Mouse (Mus musculus): ENCODE results near the gene Cilp. TPM values are rescaled to one million over a fixed set of nuclear protein-coding genes. Genes with fewer than 3 reads are reported as not detected.
A peak's percentile ranks its signal among the peaks of the same experiment; 100 is the strongest.
"Not testable (repeated sequence)": the region's sequence is repeated elsewhere in the genome, so short reads cannot be mapped to it uniquely, and the experiment has no call there.

The Cilp gene
- polyA plus RNA-seq, 1 experiment from 2014 or later, result 0.84 TPM

DNA sequence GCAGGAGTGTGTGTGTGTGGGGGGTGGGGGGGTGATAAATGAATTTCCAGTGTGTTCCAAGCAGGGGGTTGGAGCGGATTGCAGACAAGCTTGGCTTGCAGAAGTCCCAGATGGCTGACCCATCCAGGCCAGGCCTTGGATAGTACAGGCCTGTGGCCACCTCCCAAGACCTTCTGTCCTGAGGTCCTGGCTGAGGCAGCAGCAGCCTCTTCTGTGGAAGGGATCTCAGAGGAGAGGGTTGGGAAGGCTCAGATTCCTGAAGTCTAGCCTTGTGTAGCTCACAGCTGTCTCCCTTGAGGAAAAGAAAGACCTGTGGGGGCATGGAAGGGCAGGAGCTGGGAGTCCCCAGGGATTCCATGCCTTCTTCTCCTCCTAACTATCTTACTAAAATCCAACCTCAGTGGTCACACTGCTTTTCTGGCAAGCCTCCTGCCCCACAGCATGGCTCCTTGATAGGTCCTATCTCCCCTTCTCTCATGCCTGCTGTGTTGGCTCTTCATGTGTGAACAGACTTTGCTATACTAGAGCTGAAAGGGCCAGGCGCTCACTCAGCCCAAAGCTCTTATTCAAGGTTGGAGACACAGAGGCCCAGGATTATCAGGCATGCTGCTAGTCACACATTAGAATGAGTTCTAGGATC, 3.3 kb upstream of the Cilp start:
- no peak overlapping the region for H3K9ac ChIP-seq
- no peaks in the 10 kb centered on the region for H3K36me3 ChIP-seq (replicated peaks; ENCODE audit: control insufficient read depth, insufficient read depth)
- H3K27ac ChIP-seq, result no peak overlapping the region
- no peak overlapping the region for H3K4me2 ChIP-seq (replicated peaks)
- H3K4me1 ChIP-seq (replicated peaks; ENCODE audit: control insufficient read depth, insufficient read depth, low read length), result no peaks in the 10 kb centered on the region
- H3K27me3 ChIP-seq (ENCODE audit: control insufficient read depth, insufficient read depth, low read length), result no peaks in the 10 kb centered on the region
- ATAC-seq (ENCODE audit: low FRiP score) (no peak), DNase-seq (ENCODE audit: low spot score) (no peak)
- no peak overlapping the region for H3K4me3 ChIP-seq (replicated peaks; ENCODE audit: low read length)
- H3K9me3 ChIP-seq (ENCODE audit: control insufficient read depth, low read length), result no peaks in the 10 kb centered on the region
- WGBS, result 81% methylated on average over 2 of the region's 2 CpGs

DNA sequence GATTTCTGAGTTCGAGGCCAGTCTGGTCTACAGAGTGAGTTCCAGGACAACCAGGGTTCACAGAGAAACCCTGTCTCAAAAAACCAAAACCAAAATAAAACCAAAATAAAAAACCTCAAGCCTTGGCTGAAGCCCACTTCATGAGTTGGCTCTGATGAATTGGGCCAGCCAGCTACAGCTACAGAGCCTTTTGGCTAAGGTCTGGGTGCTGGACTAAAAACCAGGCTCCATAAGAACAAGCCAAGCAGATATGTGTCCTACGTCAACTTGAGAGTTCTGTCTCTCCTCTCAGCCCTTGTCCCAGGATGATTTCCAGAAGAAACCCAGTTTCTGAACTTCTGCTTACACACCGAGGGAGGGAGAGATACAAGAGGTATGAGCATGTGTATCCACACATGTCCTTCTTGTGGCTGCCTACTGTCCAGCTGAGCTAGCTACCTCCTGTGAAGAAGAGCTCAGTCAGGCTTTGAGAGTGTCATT, 2.3 kb upstream of the Cilp start:
- Histone ChIP-seq H3K9me3 (ENCODE audit: control insufficient read depth, low read length) (no peaks in the 10 kb centered on the region), H3K4me2 (replicated peaks) (no peak overlapping the region), H3K36me3 (replicated peaks; ENCODE audit: control insufficient read depth, insufficient read depth) (no peaks in the 10 kb centered on the region), H3K4me3 (replicated peaks; ENCODE audit: low read length) (no peak overlapping the region), H3K4me1 (replicated peaks; ENCODE audit: control insufficient read depth, insufficient read depth, low read length) (no peaks in the 10 kb centered on the region), H3K9ac (no peak overlapping the region), H3K27ac (no peak overlapping the region), H3K27me3 (ENCODE audit: control insufficient read depth, insufficient read depth, low read length) (no peaks in the 10 kb centered on the region)
- no peak for ATAC-seq (ENCODE audit: low FRiP score)
- DNase-seq (ENCODE audit: low spot score), result no peak
- 94% methylated on average over 3 of the region's 3 CpGs for WGBS

DNA sequence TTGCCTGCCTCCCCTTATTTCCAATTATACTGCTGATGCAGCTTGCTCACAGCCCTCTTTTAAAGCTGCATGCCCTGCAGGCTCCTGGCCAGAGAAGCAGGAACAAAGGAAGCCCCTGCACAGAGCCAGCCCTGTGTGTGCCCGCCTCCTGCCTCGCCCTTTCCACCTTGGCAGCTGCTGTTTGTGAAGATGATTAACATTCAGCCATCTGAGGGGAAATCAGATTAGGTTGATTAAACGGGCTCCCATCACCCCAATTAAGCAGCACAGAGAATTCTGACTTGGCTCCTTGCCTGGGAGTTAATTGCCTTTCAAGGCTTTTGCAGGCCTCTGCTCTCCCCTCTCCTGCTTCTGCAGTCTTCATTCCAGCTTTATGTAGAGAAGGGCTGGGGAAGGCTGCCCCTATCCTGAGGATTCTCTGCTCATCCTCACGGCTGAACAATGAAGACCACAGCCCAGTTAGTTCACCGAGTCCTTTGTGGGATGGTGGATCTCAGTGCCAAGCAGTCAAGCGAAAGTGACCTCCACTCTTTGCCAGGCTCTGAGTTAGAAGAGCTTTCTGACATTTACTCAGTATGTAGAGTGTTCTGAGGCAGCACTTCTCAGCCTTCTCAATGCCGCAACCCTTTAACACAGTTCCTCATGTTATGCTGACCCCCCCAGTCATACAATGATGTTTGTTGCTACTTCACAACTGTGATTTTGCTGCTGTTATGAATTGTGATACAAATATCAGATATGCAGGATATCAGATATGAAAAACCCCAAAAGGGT, 2.9 kb downstream of the Cilp start:
- Histone ChIP-seq H3K9ac (peak overlapping the region; percentile 25; the same call in 1 of the 2 replicates), H3K27me3 (ENCODE audit: control insufficient read depth, insufficient read depth, low read length) (no peaks in the 10 kb centered on the region), H3K4me1 (replicated peaks; ENCODE audit: control insufficient read depth, insufficient read depth, low read length) (peaks cover 11% of the 10 kb centered on the region; the same call in 1 of the 2 replicates), H3K36me3 (replicated peaks; ENCODE audit: control insufficient read depth, insufficient read depth) (no peaks in the 10 kb centered on the region), H3K27ac (peak overlapping the region; percentile 84), H3K4me2 (replicated peaks) (no peak overlapping the region), H3K9me3 (ENCODE audit: control insufficient read depth, low read length) (no peaks in the 10 kb centered on the region), H3K4me3 (replicated peaks; ENCODE audit: low read length) (no peak overlapping the region)
- DNase-seq (ENCODE audit: low spot score) (peak; percentile 84), ATAC-seq (ENCODE audit: low FRiP score) (peak; percentile 87)
- 21% methylated on average over 7 of the region's 7 CpGs for WGBS

DNA sequence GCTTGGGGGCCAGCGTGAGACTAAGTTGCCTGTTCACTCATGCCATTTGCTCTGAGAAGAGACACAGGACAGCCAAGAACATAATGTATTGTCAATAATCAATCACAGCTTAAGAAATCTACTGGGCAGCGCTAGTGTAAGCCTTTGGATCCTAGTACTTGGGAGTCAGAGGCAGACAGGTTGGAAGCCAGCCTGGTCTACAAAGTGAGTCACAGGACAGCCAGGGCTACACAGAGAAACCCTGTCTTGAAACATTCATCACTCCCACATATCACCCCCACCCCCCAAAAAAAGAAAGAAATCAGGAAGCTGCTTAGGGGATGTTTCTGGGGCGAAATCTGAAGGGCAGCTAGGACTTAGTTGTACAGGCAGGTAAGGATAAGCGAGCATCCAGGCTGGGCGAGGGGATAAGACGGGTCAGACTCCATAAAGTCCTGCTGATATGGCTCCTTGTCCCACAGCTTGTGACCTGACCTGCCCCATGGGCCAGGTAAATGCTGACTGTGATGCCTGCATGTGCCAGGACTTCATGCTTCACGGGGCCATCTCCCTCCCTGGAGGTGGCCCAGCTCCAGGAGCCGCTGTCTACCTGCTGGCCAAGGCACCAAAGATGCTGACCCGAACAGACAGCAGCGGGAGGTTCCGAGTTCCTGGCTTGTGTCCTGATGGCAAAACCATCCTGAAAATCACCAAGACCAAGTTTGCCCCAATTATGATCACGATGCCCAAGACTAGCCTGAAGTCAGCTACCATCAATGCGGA, 8.2 kb downstream of the Cilp start:
- WGBS, result 91% methylated on average over 13 of the region's 13 CpGs

GRCm38 (mm10) chr9:65273873-65274272, 8.9 kb downstream of the Cilp start:
- no peaks in the 10 kb centered on the region for H3K4me1 ChIP-seq (replicated peaks; ENCODE audit: control insufficient read depth, insufficient read depth, low read length)
- ATAC-seq (ENCODE audit: low FRiP score) (no peak), DNase-seq (ENCODE audit: low spot score) (no peak)
- H3K9me3 ChIP-seq (ENCODE audit: control insufficient read depth, low read length), result no peaks in the 10 kb centered on the region
- WGBS, result 88% methylated on average over 4 of the region's 4 CpGs
- no peak overlapping the region for H3K27ac ChIP-seq
- H3K9ac ChIP-seq, result no peak overlapping the region
- H3K36me3 ChIP-seq (replicated peaks; ENCODE audit: control insufficient read depth, insufficient read depth), result no peaks in the 10 kb centered on the region
- no peak overlapping the region for H3K4me3 ChIP-seq (replicated peaks; ENCODE audit: low read length)
- no peaks in the 10 kb centered on the region for H3K27me3 ChIP-seq (ENCODE audit: control insufficient read depth, insufficient read depth, low read length)
- H3K4me2 ChIP-seq (replicated peaks), result no peak overlapping the region

More for the DNA sequence above, 8.2 kb downstream of the Cilp start:
- no peak overlapping the region for H3K27ac ChIP-seq
- H3K4me3 ChIP-seq (replicated peaks; ENCODE audit: low read length), result no peak overlapping the region
- H3K4me2 ChIP-seq (replicated peaks), result no peak overlapping the region
- DNase-seq (ENCODE audit: low spot score), result no peak
- H3K36me3 ChIP-seq (replicated peaks; ENCODE audit: control insufficient read depth, insufficient read depth), result no peaks in the 10 kb centered on the region
- no peak overlapping the region for H3K9ac ChIP-seq
- ATAC-seq (ENCODE audit: low FRiP score), result no peak
- no peaks in the 10 kb centered on the region for H3K27me3 ChIP-seq (ENCODE audit: control insufficient read depth, insufficient read depth, low read length)
- peaks cover 6% of the 10 kb centered on the region; the same call in 1 of the 2 replicates for H3K4me1 ChIP-seq (replicated peaks; ENCODE audit: control insufficient read depth, insufficient read depth, low read length)
- no peaks in the 10 kb centered on the region for H3K9me3 ChIP-seq (ENCODE audit: control insufficient read depth, low read length)

- not testable (repeated sequence) for H3K4me1 ChIP-seq (replicated peaks; ENCODE audit: control insufficient read depth, insufficient read depth, low read length); H3K9me3 ChIP-seq (ENCODE audit: control insufficient read depth, low read length); DNase-seq (ENCODE audit: low spot score); H3K4me3 ChIP-seq (replicated peaks; ENCODE audit: low read length); H3K27ac ChIP-seq; ATAC-seq (ENCODE audit: low FRiP score); H3K4me2 ChIP-seq (replicated peaks); H3K9ac ChIP-seq; H3K36me3 ChIP-seq (replicated peaks; ENCODE audit: control insufficient read depth, insufficient read depth); H3K27me3 ChIP-seq (ENCODE audit: control insufficient read depth, insufficient read depth, low read length)
- WGBS, result 70% methylated on average over 3 of the region's 3 CpGs
These were observed 9.9 kb downstream of the Cilp start for GRCm38 (mm10) chr9:65274851-65275250.

DNA sequence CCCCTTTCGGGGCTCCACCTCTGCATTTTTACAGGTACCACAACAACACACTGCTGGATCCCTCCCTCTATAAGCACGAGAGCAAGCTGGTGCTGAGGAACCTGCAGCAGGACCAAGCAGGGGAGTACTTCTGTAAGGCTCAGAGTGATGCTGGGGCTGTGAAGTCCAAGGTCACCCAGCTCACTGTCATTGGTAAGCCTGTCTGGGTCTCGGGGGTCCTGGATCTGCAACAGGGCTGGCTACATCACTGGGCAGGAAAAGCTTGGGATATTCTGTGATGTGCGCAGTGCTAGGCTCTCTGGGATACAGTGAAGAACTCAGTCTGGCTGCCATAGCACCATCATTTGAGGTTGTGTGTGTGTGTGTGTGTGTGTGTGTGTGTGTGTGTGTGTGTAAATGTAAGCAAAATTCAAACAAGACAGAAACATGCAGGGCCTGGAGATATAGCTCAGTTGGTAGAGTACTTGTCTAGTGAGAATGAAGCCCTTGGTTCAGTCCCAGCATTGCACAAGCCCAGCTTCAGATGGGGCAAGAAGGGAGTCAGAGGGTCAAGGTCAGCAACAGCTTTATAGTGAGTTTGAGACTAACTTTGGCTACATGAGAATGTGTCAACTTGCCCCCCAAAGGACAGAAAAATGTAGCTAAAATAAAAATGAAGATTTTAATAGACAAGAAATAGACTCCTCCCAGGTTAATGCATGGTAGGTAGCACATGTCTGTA, 11.0 kb downstream of the Cilp start:
- H3K4me1 ChIP-seq (replicated peaks; ENCODE audit: control insufficient read depth, insufficient read depth, low read length), result no peaks in the 10 kb centered on the region
- 90% methylated on average over 4 of the region's 4 CpGs for WGBS
- no peak overlapping the region for H3K9ac ChIP-seq
- no peak overlapping the region for H3K4me3 ChIP-seq (replicated peaks; ENCODE audit: low read length)
- H3K4me2 ChIP-seq (replicated peaks), result no peak overlapping the region
- H3K27ac ChIP-seq, result no peak overlapping the region
- no peaks in the 10 kb centered on the region for H3K36me3 ChIP-seq (replicated peaks; ENCODE audit: control insufficient read depth, insufficient read depth)
- no peaks in the 10 kb centered on the region for H3K27me3 ChIP-seq (ENCODE audit: control insufficient read depth, insufficient read depth, low read length)
- no peaks in the 10 kb centered on the region for H3K9me3 ChIP-seq (ENCODE audit: control insufficient read depth, low read length)
- ATAC-seq (ENCODE audit: low FRiP score) (no peak), DNase-seq (ENCODE audit: low spot score) (no peak)

GRCm38 (mm10) chr9:65281536-65282151, 16.7 kb downstream of the Cilp start:
- no peaks in the 10 kb centered on the region for H3K36me3 ChIP-seq (replicated peaks; ENCODE audit: control insufficient read depth, insufficient read depth)
- ATAC-seq (ENCODE audit: low FRiP score), result no peak
- 71% methylated on average over 5 of the region's 5 CpGs for WGBS

More at GRCm38 (mm10) chr9:65281536-65282151, 16.7 kb downstream of the Cilp start:
- H3K4me2 ChIP-seq (replicated peaks), result no peak overlapping the region
- no peak overlapping the region for H3K9ac ChIP-seq
- no peak overlapping the region for H3K4me3 ChIP-seq (replicated peaks; ENCODE audit: low read length)
- H3K4me1 ChIP-seq (replicated peaks; ENCODE audit: control insufficient read depth, insufficient read depth, low read length), result no peaks in the 10 kb centered on the region
- H3K27ac ChIP-seq, result peak overlapping the region; percentile 5; the same call in 1 of the 2 replicates
- DNase-seq (ENCODE audit: low spot score), result no peak
- H3K27me3 ChIP-seq (ENCODE audit: control insufficient read depth, insufficient read depth, low read length), result no peaks in the 10 kb centered on the region
- H3K9me3 ChIP-seq (ENCODE audit: control insufficient read depth, low read length), result no peaks in the 10 kb centered on the region

All from hindbrain, embryonic 14.5 days (tissue).